Mouse (Mus musculus): Measurements from ENCODE around the gene Hint1. TPM values are rescaled to one million over a fixed set of nuclear protein-coding genes. Genes with fewer than 3 reads are reported as not detected.
A peak's percentile ranks its signal among the peaks of the same experiment; 100 is the strongest.
"Not testable (repeated sequence)": the region's sequence is repeated elsewhere in the genome, so short reads cannot be mapped to it uniquely, and the experiment has no call there.

Hint1 gene
- polyA plus RNA-seq, 1 experiment, result 336 TPM

GRCm38 (mm10) chr11:54845470-54846442 is 20.4 kb upstream of the Hint1 start:
- TF ChIP-seq POLR2A (IDR thresholded peaks at IDR 0.05; ENCODE audit: control insufficient read depth, extremely low read depth, insufficient read depth, low read length, poor library complexity) (no peak), CTCF (IDR thresholded peaks at IDR 0.05; ENCODE audit: borderline replicate concordance, control insufficient read depth, extremely low read depth, insufficient read depth, low read length, poor library complexity) (no peak)
- no peak for DNase-seq
- 77% methylated on average over 8 of the region's 8 CpGs for WGBS
- Histone ChIP-seq H3K27me3 (ENCODE audit: control insufficient read depth, insufficient read depth, low read length) (no peaks in the 10 kb centered on the region), H3K27ac (ENCODE audit: control insufficient read depth, insufficient read depth, low read length) (peak overlapping the region; percentile 91), H3K4me1 (replicated peaks; ENCODE audit: control insufficient read depth, insufficient read depth, low read length) (peaks cover 25% of the 10 kb centered on the region), H3K36me3 (ENCODE audit: control insufficient read depth, insufficient read depth, low read length) (no peaks in the 10 kb centered on the region), H3K4me3 (ENCODE audit: control insufficient read depth, insufficient read depth, low read length) (no peak overlapping the region)

- H3K27ac ChIP-seq (ENCODE audit: control insufficient read depth, insufficient read depth, low read length), result peak overlapping the region; percentile 97
- peak; percentile 62 for DNase-seq
- no peaks in the 10 kb centered on the region for H3K27me3 ChIP-seq (ENCODE audit: control insufficient read depth, insufficient read depth, low read length)
- peak overlapping the region; percentile 4; the same call in 1 of the 2 replicates for H3K4me3 ChIP-seq (ENCODE audit: control insufficient read depth, insufficient read depth, low read length)
- WGBS, result 11% methylated on average over 10 of the region's 10 CpGs
- H3K4me1 ChIP-seq (replicated peaks; ENCODE audit: control insufficient read depth, insufficient read depth, low read length), result peaks cover 23% of the 10 kb centered on the region
- TF ChIP-seq POLR2A (IDR thresholded peaks at IDR 0.05; ENCODE audit: control insufficient read depth, extremely low read depth, insufficient read depth, low read length, poor library complexity), result no peak
- no peak for TF ChIP-seq CTCF (IDR thresholded peaks at IDR 0.05; ENCODE audit: borderline replicate concordance, control insufficient read depth, extremely low read depth, insufficient read depth, low read length, poor library complexity)
- no peaks in the 10 kb centered on the region for H3K36me3 ChIP-seq (ENCODE audit: control insufficient read depth, insufficient read depth, low read length)
Measured at GRCm38 (mm10) chr11:54849961-54850758, 16.0 kb upstream of the Hint1 start.

DNA sequence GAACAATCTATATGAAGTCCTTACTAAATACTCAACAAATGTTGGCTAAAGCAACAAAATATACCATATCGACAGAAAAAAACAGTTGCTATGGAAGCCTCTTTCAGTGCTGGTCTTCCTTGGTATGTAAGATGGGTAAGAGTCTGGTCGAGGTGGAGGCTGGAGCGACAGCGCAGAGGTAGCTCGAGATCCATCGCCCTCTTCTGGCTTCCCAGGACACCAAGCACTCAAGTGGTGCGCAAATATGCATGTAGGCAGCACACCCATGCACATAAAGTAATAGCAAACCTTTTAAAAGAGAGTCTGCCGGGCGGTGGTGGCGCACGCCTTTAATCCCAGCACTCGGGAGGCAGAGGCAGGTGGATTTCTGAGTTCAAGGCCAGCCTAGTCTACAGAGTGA is 14.5 kb upstream of the Hint1 start:
- DNase-seq, result no peak
- H3K4me1 ChIP-seq (replicated peaks; ENCODE audit: control insufficient read depth, insufficient read depth, low read length), result peaks cover 12% of the 10 kb centered on the region
- H3K36me3 ChIP-seq (ENCODE audit: control insufficient read depth, insufficient read depth, low read length), result no peaks in the 10 kb centered on the region
- H3K4me3 ChIP-seq (ENCODE audit: control insufficient read depth, insufficient read depth, low read length), result no peak overlapping the region
- no peak for TF ChIP-seq POLR2A (IDR thresholded peaks at IDR 0.05; ENCODE audit: control insufficient read depth, extremely low read depth, insufficient read depth, low read length, poor library complexity)
- TF ChIP-seq CTCF (IDR thresholded peaks at IDR 0.05; ENCODE audit: borderline replicate concordance, control insufficient read depth, extremely low read depth, insufficient read depth, low read length, poor library complexity), result no peak
- H3K27ac ChIP-seq (ENCODE audit: control insufficient read depth, insufficient read depth, low read length), result peak overlapping the region; percentile 9; the same call in 1 of the 2 replicates
- no peaks in the 10 kb centered on the region for H3K27me3 ChIP-seq (ENCODE audit: control insufficient read depth, insufficient read depth, low read length)
- 99% methylated on average over 12 of the region's 12 CpGs for WGBS

- H3K27ac ChIP-seq (ENCODE audit: control insufficient read depth, insufficient read depth, low read length), result not testable (repeated sequence)
Measured at GRCm38 (mm10) chr11:54858880-54859279, 7.3 kb upstream of the Hint1 start.

GRCm38 (mm10) chr11:54859322-54860165 is 6.6 kb upstream of the Hint1 start:
- 29% methylated on average over 11 of the region's 11 CpGs for WGBS
- Histone ChIP-seq H3K4me3 (ENCODE audit: control insufficient read depth, insufficient read depth, low read length) (peak overlapping the region; percentile 80), H3K27me3 (ENCODE audit: control insufficient read depth, insufficient read depth, low read length) (no peaks in the 10 kb centered on the region), H3K27ac (ENCODE audit: control insufficient read depth, insufficient read depth, low read length) (peak overlapping the region; percentile 19; the same call in 1 of the 2 replicates), H3K4me1 (replicated peaks; ENCODE audit: control insufficient read depth, insufficient read depth, low read length) (no peaks in the 10 kb centered on the region; the same call in 1 of the 2 replicates), H3K36me3 (ENCODE audit: control insufficient read depth, insufficient read depth, low read length) (no peaks in the 10 kb centered on the region)
- DNase-seq, result peak; percentile 36
- TF ChIP-seq CTCF (IDR thresholded peaks at IDR 0.05; ENCODE audit: borderline replicate concordance, control insufficient read depth, extremely low read depth, insufficient read depth, low read length, poor library complexity) (no peak), POLR2A (IDR thresholded peaks at IDR 0.05; ENCODE audit: control insufficient read depth, extremely low read depth, insufficient read depth, low read length, poor library complexity) (no peak)

More at GRCm38 (mm10) chr11:54858880-54859279, 7.3 kb upstream of the Hint1 start:
- DNase-seq; H3K4me1 ChIP-seq (replicated peaks; ENCODE audit: control insufficient read depth, insufficient read depth, low read length); H3K36me3 ChIP-seq (ENCODE audit: control insufficient read depth, insufficient read depth, low read length); H3K27me3 ChIP-seq (ENCODE audit: control insufficient read depth, insufficient read depth, low read length); H3K4me3 ChIP-seq (ENCODE audit: control insufficient read depth, insufficient read depth, low read length): not testable (repeated sequence)
- 93% methylated on average over 12 of the region's 12 CpGs for WGBS
